Mouse (Mus musculus) lung, postnatal 0 days (tissue): ENCODE measurements around the gene Ccdc124. TPM values are rescaled to one million over a fixed set of nuclear protein-coding genes. Genes with fewer than 3 reads are reported as not detected.

Source experiments
- ATAC-seq: fragments of 200-750 bp; cut with Nextera tagmentation; 2 replicates; pipeline ENCODE4 v1.8.0; 2017; ENCODE audit warnings: moderate library complexity
- DNase-seq: peaks from one replicate; pipeline ENCODE4 v3.0.0-alpha.2; 2016; ENCODE audit warnings: low spot score
- H3K27ac ChIP-seq: fragments of 300-500 bp; sonication (generic); 2 replicates; pipeline ENCODE4 v1.5.1; 2014; ENCODE audit warnings: antibody characterized with exemption, mild to moderate bottlenecking, low read length, mixed read lengths
- H3K27me3 ChIP-seq: fragments of 300-500 bp; sonication (generic); replicated peaks from 2 replicates; pipeline ENCODE4 v1.6.1; 2014; ENCODE audit warnings: low read length, mixed read lengths; ENCODE audit not compliant: insufficient read depth
- H3K36me3 ChIP-seq: fragments of 300-500 bp; sonication (generic); 2 replicates; pipeline ENCODE4 v1.6.1; 2014; ENCODE audit warnings: low read length, mixed read lengths; ENCODE audit not compliant: insufficient read depth
- H3K4me1 ChIP-seq: fragments of 300-500 bp; sonication (generic); 2 replicates; pipeline ENCODE4 v1.6.1; 2014; ENCODE audit warnings: antibody characterized with exemption, low read depth, low read length, mixed read lengths; ENCODE audit not compliant: insufficient read depth
- H3K4me2 ChIP-seq: fragments of 300-500 bp; sonication (generic); replicated peaks from 2 replicates; pipeline ENCODE4 v1.6.1; 2014; ENCODE audit warnings: low read depth, mild to moderate bottlenecking, low read length, moderate library complexity, mixed read lengths
- H3K4me3 ChIP-seq: fragments of 300-500 bp; sonication (generic); 2 replicates; pipeline ENCODE4 v1.5.1; 2014; ENCODE audit warnings: low read depth, low read length
- H3K9ac ChIP-seq: fragments of 300-500 bp; sonication (generic); replicated peaks from 2 replicates; pipeline ENCODE4 v1.6.1; 2014; ENCODE audit warnings: low read depth, mild to moderate bottlenecking
- H3K9me3 ChIP-seq: fragments of 300-500 bp; sonication (generic); 2 replicates; pipeline ENCODE4 v1.6.1; 2016; ENCODE audit warnings: low read length, mixed read lengths
- CTCF ChIP-seq: IDR thresholded peaks from 2 replicates; pipeline ENCODE4 v1.5.1; 2016; ENCODE audit warnings: antibody characterized with exemption, mild to moderate bottlenecking
- EP300 ChIP-seq: IDR thresholded peaks from 2 replicates; pipeline ENCODE4 v1.6.1; 2016; ENCODE audit warnings: antibody characterized with exemption, mild to moderate bottlenecking, control low read depth
- WGBS: fragments of 180-500 bp; shearing (Covaris S2); extraction: QIAGEN DNeasy Blood & Tissue Kit; methylation state at CpG from one replicate; pipeline ENCODE4 v1.1.7; 2014; 5-methylcytosine and 5-hydroxymethylcytosine counted together
- microRNA-seq: library from miRNA; unstranded; fragments of <30 nt; microRNA quantifications from one replicate; pipeline ENCODE4, GENCODE M21; 2016
- polyA plus RNA-seq: library from polyadenylated mRNA; unstranded; fragments of >200 nt; fragmentation: Nextera tagmentation; extraction: Ambion mirVana; gene quantifications from 2 replicates; pipeline ENCODE4 v1.2.1, GENCODE M21; 2015

Ccdc124 gene
- polyA plus RNA-seq, 1 experiment from 2014 or later: 68.5 TPM

GRCm38 (mm10) chr8:70821992-70822391 lies 51.7 kb downstream of the Ccdc124 start:
- TF ChIP-seq EP300: no peak
- no peak for TF ChIP-seq CTCF
- no peaks in the 10 kb centered on the region for H3K27me3 ChIP-seq
- WGBS: 34% methylated on average over 11 of the region's 11 CpGs
- no peaks in the 10 kb centered on the region for H3K4me1 ChIP-seq
- no peaks in the 10 kb centered on the region for H3K9me3 ChIP-seq
- H3K36me3 ChIP-seq: no peaks in the 10 kb centered on the region
- no peak overlapping the region for H3K4me3 ChIP-seq
- no peak overlapping the region for H3K27ac ChIP-seq
- DNase-seq: no peak
- H3K4me2 ChIP-seq: no peak overlapping the region
- H3K9ac ChIP-seq: no peak overlapping the region
- no peak for ATAC-seq

- WGBS: 15% methylated on average over 30 of the region's 30 CpGs
- TF ChIP-seq EP300: no peak
- TF ChIP-seq CTCF: peak; percentile 99
- H3K9me3 ChIP-seq: no peaks in the 10 kb centered on the region
- no peak overlapping the region for H3K4me3 ChIP-seq
- no peaks in the 10 kb centered on the region for H3K27me3 ChIP-seq
- H3K9ac ChIP-seq: no peak overlapping the region
- ATAC-seq: peak; percentile 40
- peak; percentile 79 for DNase-seq
- H3K27ac ChIP-seq: no peak overlapping the region
- H3K36me3 ChIP-seq: no peaks in the 10 kb centered on the region
- no peak overlapping the region for H3K4me2 ChIP-seq
- no peaks in the 10 kb centered on the region for H3K4me1 ChIP-seq
Measured at GRCm38 (mm10) chr8:70821399-70821962, 52.3 kb downstream of the Ccdc124 start.

GRCm38 (mm10) chr8:70820101-70820935 lies 53.4 kb downstream of the Ccdc124 start:
- Histone ChIP-seq H3K27me3 (no peaks in the 10 kb centered on the region), H3K9ac (no peak overlapping the region), H3K27ac (no peak overlapping the region), H3K36me3 (no peaks in the 10 kb centered on the region), H3K4me3 (no peak overlapping the region), H3K4me2 (0 out of 2 replicates have a peak overlapping the region, but pooled peaks have one; percentile 15), H3K9me3 (no peaks in the 10 kb centered on the region), H3K4me1 (no peaks in the 10 kb centered on the region)
- peak; percentile 92 for DNase-seq
- peak; percentile 87 for ATAC-seq
- no peak for TF ChIP-seq CTCF
- TF ChIP-seq EP300: no peak
- WGBS: 6% methylated on average over 31 of the region's 31 CpGs

Small RNAs within 50 kb of the gene (microRNA-seq; reads per million reads assigned to microRNA genes)
- not detected for gene Mir7067

Other genes starting within 250 kb of the Ccdc124 start
- 1.3 and 2.3 TPM in 2 replicates for gene Gdf15, start 241.5 kb downstream of the Ccdc124 start, polyA plus RNA-seq
- gene Pgpep1, start 213.5 kb downstream of the Ccdc124 start, polyA plus RNA-seq: 32.9 and 34.4 TPM in 2 replicates
- 95.9 and 104 TPM in 2 replicates for gene Lsm4, start 200.7 kb downstream of the Ccdc124 start, polyA plus RNA-seq
- 107 and 109 TPM in 2 replicates for gene Jund, start 175.0 kb downstream of the Ccdc124 start, polyA plus RNA-seq
- gene Iqcn, start 170.5 kb downstream of the Ccdc124 start, polyA plus RNA-seq: 0.04 and 0.07 TPM in 2 replicates
- 0.50 and 0.54 TPM in 2 replicates for gene Gm3336, start 155.4 kb downstream of the Ccdc124 start, polyA plus RNA-seq
- 0.93 and 2.0 TPM in 2 replicates for gene Pde4c, start 150.2 kb downstream of the Ccdc124 start, polyA plus RNA-seq
- 17.6 and 28.6 TPM in 2 replicates for gene Rab3a, start 119.3 kb downstream of the Ccdc124 start, polyA plus RNA-seq
- 57.4 and 88.8 TPM in 2 replicates for gene Mpv17l2, start 113.0 kb downstream of the Ccdc124 start, polyA plus RNA-seq
- 28.0 and 30.5 TPM in 2 replicates for gene Pik3r2, start 97.2 kb downstream of the Ccdc124 start, polyA plus RNA-seq
- gene Mast3, start 68.9 kb downstream of the Ccdc124 start, polyA plus RNA-seq: 7.3 and 7.6 TPM in 2 replicates
- gene Il12rb1, start 65.5 kb downstream of the Ccdc124 start, polyA plus RNA-seq: 0.13 and 0.16 TPM in 2 replicates
- 9.4 and 10.7 TPM in 2 replicates for gene Arrdc2, start 34.2 kb downstream of the Ccdc124 start, polyA plus RNA-seq
- 0.24 and 0.25 TPM in 2 replicates for gene Kcnn1, start 10.7 kb downstream of the Ccdc124 start, polyA plus RNA-seq
- 0.12 and 0.13 TPM in 2 replicates for gene Slc5a5, start 18.8 kb upstream of the Ccdc124 start, polyA plus RNA-seq
- gene Rpl18a, start 23.5 kb upstream of the Ccdc124 start, polyA plus RNA-seq: 3,759 and 4,424 TPM in 2 replicates
- 22.7 and 25.5 TPM in 2 replicates for gene Map1s, start 32.0 kb upstream of the Ccdc124 start, polyA plus RNA-seq